ENCODE assay signal across 8 mouse cellular contexts in the genomic region with DNA sequence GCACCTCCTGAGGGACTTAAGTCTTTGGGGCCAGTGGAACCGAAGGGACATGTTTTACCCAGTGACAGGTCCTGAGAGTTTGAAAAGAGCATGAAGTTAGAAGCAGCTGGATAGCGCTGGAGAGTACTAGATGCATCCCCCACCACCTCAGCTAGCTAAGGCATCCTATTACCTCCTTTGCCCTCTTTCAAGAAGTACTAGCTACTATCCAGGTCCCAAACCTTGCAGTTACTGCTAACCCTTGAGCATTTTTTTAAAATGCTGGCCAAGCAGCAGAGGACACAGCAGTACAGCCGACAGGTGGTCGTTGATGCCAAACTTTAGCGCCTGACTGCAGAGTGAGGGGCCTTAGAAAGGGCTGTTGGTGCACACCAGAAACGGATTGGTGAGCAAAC. TPM values are rescaled to one million over a fixed set of nuclear protein-coding genes. Genes with fewer than 3 reads are reported as not detected.
DNase-seq lines count a peak whose midpoint lies in the region; ATAC-seq and TF ChIP-seq lines count a peak whose summit lies in the region.

No protein-coding gene starts in this region.

- in situ Hi-C loops in ES-E14 (cut with MboI; ENCODE audit: low sequenced_read_pairs in 2 of 2, unreplicated experiment in 2 of 2): loop anchor here in 1 of 2 experiments (10.0 kb wide), 1 partner anchor 538 kb away; no protein-coding TSS in a partner anchor

- WGBS in heart, embryonic 13.5 days: 15% methylated on average over 6 of the region's 6 CpGs
- WGBS in forebrain, embryonic 10.5 days: 7% methylated on average over 6 of the region's 6 CpGs
- 15% methylated on average over 6 of the region's 6 CpGs for WGBS in liver, embryonic 11.5 days
- 15% methylated on average over 6 of the region's 6 CpGs for WGBS in stomach, postnatal 0 days

- peaks cover 18% of the 10 kb centered on the region for H3K27me3 ChIP-seq in heart, embryonic 13.5 days (replicated peaks)
- H3K27me3 ChIP-seq in forebrain, embryonic 10.5 days (ENCODE audit: poor library complexity, severe bottlenecking): peaks cover 39% of the 10 kb centered on the region
- H3K27me3 ChIP-seq in liver, embryonic 11.5 days (replicated peaks; ENCODE audit: control insufficient read depth, insufficient read depth, low read length): peaks cover 11% of the 10 kb centered on the region
- H3K27me3 ChIP-seq in stomach, postnatal 0 days (ENCODE audit: control insufficient read depth, insufficient read depth, low read length): no peaks in the 10 kb centered on the region

- TF ChIP-seq EP300 in stomach, postnatal 0 days (optimal IDR thresholded peaks at IDR 0.05): no peak

- no peak for TF ChIP-seq CTCF in stomach, postnatal 0 days (IDR thresholded peaks at IDR 0.05; ENCODE audit: low read depth)

- H3K9me3 ChIP-seq in heart, embryonic 13.5 days: no peaks in the 10 kb centered on the region
- H3K9me3 ChIP-seq in ES-E14 (ENCODE audit: control insufficient read depth, insufficient read depth, low read depth, low read length): no peaks in the 10 kb centered on the region
- H3K9me3 ChIP-seq in forebrain, embryonic 10.5 days: no peaks in the 10 kb centered on the region
- H3K9me3 ChIP-seq in liver, embryonic 11.5 days (ENCODE audit: control insufficient read depth, low read length): no peaks in the 10 kb centered on the region
- no peaks in the 10 kb centered on the region for H3K9me3 ChIP-seq in stomach, postnatal 0 days (ENCODE audit: control insufficient read depth, low read length)

- H3K9ac ChIP-seq in heart, embryonic 13.5 days: peak overlapping the region; percentile 86
- H3K9ac ChIP-seq in ES-E14 (ENCODE audit: insufficient read depth, low read depth, low read length, poor library complexity, severe bottlenecking): no peak overlapping the region
- peak overlapping the region; percentile 51 for H3K9ac ChIP-seq in liver, embryonic 11.5 days (ENCODE audit: low read depth, low read length)
- H3K9ac ChIP-seq in stomach, postnatal 0 days (ENCODE audit: low read length): peak overlapping the region; percentile 76

- H3K36me3 ChIP-seq in heart, embryonic 13.5 days: no peaks in the 10 kb centered on the region
- H3K36me3 ChIP-seq in ES-E14 (ENCODE audit: control insufficient read depth, insufficient read depth, low read length, poor library complexity, severe bottlenecking): no peaks in the 10 kb centered on the region
- no peaks in the 10 kb centered on the region for H3K36me3 ChIP-seq in forebrain, embryonic 10.5 days (replicated peaks)
- no peaks in the 10 kb centered on the region for H3K36me3 ChIP-seq in liver, embryonic 11.5 days (ENCODE audit: control insufficient read depth, insufficient read depth, low read length)
- no peaks in the 10 kb centered on the region for H3K36me3 ChIP-seq in stomach, postnatal 0 days (ENCODE audit: control insufficient read depth, insufficient read depth, low read length)

- H3K4me1 ChIP-seq in heart, embryonic 13.5 days: peaks cover 10% of the 10 kb centered on the region
- H3K4me1 ChIP-seq in ES-E14 (ENCODE audit: control insufficient read depth in 2 of 2, insufficient read depth in 2 of 2, low read length in 2 of 2, poor library complexity in 1 of 2): no peaks in the 10 kb centered on the region
- peaks cover 30% of the 10 kb centered on the region for H3K4me1 ChIP-seq in forebrain, embryonic 10.5 days
- H3K4me1 ChIP-seq in liver, embryonic 11.5 days (replicated peaks; ENCODE audit: control insufficient read depth, insufficient read depth, low read length): no peaks in the 10 kb centered on the region
- peaks cover 4% of the 10 kb centered on the region; the same call in 1 of the 2 replicates for H3K4me1 ChIP-seq in stomach, postnatal 0 days (replicated peaks; ENCODE audit: control insufficient read depth, insufficient read depth)

- H3K27ac ChIP-seq in heart, embryonic 13.5 days (replicated peaks): no peak overlapping the region
- no peak overlapping the region for H3K27ac ChIP-seq in ES-E14 (ENCODE audit: insufficient read depth, low read depth, low read length, poor library complexity, severe bottlenecking)
- H3K27ac ChIP-seq in forebrain, embryonic 10.5 days: peak overlapping the region; percentile 88
- no peak overlapping the region for H3K27ac ChIP-seq in liver, embryonic 11.5 days (ENCODE audit: low read depth, low read length)
- no peak overlapping the region for H3K27ac ChIP-seq in stomach, postnatal 0 days (replicated peaks)

- no peak for ATAC-seq in heart, embryonic 13.5 days (ENCODE audit: extremely low read depth, insufficient number of reproducible peaks, low FRiP score, low TSS enrichment)
- no peak; the same call in 1 of the 2 replicates for ATAC-seq in liver, embryonic 11.5 days (replicated peaks; ENCODE audit: low FRiP score)
- ATAC-seq in stomach, postnatal 0 days (ENCODE audit: low FRiP score, low TSS enrichment): no peak
- no peak for ATAC-seq in CD4-positive, CD25-positive, alpha-beta regulatory T cell, adult 4 months

- H3K4me2 ChIP-seq in heart, embryonic 13.5 days: peak overlapping the region; percentile 95
- H3K4me2 ChIP-seq in liver, embryonic 11.5 days: peak overlapping the region; percentile 75
- peak overlapping the region; percentile 90 for H3K4me2 ChIP-seq in stomach, postnatal 0 days (replicated peaks; ENCODE audit: low read depth)

- peak overlapping the region; percentile 78 for H3K4me3 ChIP-seq in heart, embryonic 13.5 days
- H3K4me3 ChIP-seq in ES-E14 (ENCODE audit: insufficient read depth in 1 of 2, low read depth in 1 of 2, low read length in 2 of 2, poor library complexity in 1 of 2, severe bottlenecking in 1 of 2): peak overlapping the region; percentile 69 to 86; a peak in 3 of 4 replicates
- H3K4me3 ChIP-seq in forebrain, embryonic 10.5 days: peak overlapping the region; percentile 76
- peak overlapping the region; percentile 54 for H3K4me3 ChIP-seq in liver, embryonic 11.5 days (ENCODE audit: low read depth, low read length)
- H3K4me3 ChIP-seq in stomach, postnatal 0 days (ENCODE audit: low read depth, low read length): peak overlapping the region; percentile 78

- no peak for DNase-seq in heart, adult 9 months (ENCODE audit: low spot score in 2 of 2)
- no peak for DNase-seq in ES-E14 (ENCODE audit: low read depth, low spot score)
- DNase-seq in forebrain, embryonic 10.5 days (ENCODE audit: extremely low spot score, low spot score): peak; percentile 17
- DNase-seq in liver, embryonic 11.5 days (ENCODE audit: low spot score): no peak
- DNase-seq in stomach, postnatal 0 days (ENCODE audit: low spot score): peak; percentile 15
- no peak for DNase-seq in gastrocnemius, postnatal 25 days

TF ChIP-seq in ES-E14, 5 proteins besides CTCF, POLR2A, EP300 and RAD21:
- TF ChIP-seq CHD2 (IDR thresholded peaks at IDR 0.05; ENCODE audit: low read depth, low read length): no peak
- no peak for TF ChIP-seq ZC3H11A (IDR thresholded peaks at IDR 0.05; ENCODE audit: borderline replicate concordance, low read depth, low read length)
- no peak for TF ChIP-seq MAFK (IDR thresholded peaks at IDR 0.05; ENCODE audit: insufficient read depth, low read depth, low read length)
- TF ChIP-seq ZNF384 (IDR thresholded peaks at IDR 0.05; ENCODE audit: low read depth, low read length): no peak
- no peak for TF ChIP-seq HCFC1 (IDR thresholded peaks at IDR 0.05; ENCODE audit: borderline replicate concordance, insufficient read depth, low read length)

RNA-seq across cellular contexts. Expression of a gene that starts 1.0 kb away (rescaled TPM):
- 3.9 and 5.9 TPM in 2 replicates for polyA plus RNA-seq in heart, embryonic 13.5 days (2015; fragmentation: Nextera tagmentation; extraction: Ambion mirVana)
- total RNA-seq in ES-E14 (2012; rRNA removed): 0.89 and 1.3 TPM in 2 replicates
- 3.7 and 4.2 TPM in 2 replicates for polyA plus RNA-seq in forebrain, embryonic 10.5 days (2016; fragmentation: Nextera tagmentation; extraction: Ambion mirVana)
- 5.6 and 7.9 TPM in 2 replicates for polyA plus RNA-seq in liver, embryonic 11.5 days (2014; fragmentation: Nextera tagmentation; extraction: Ambion mirVana)
- polyA plus RNA-seq in stomach, postnatal 0 days (2015; fragmentation: Nextera tagmentation; extraction: Ambion mirVana): 6.9 and 7.0 TPM in 2 replicates
- 1 to 10 TPM; 1.5 to 1.8 TPM for total RNA-seq in gastrocnemius, postnatal 25 days (2021)
- not detected for polyA plus RNA-seq in CD4-positive, CD25-positive, alpha-beta regulatory T cell, adult 4 months (2017; shearing (Covaris generic))

Comparison
In these comparisons a context has a peak if more than half of its experiments do, and no peak if none do; other contexts are left out.
1. DNase-seq: peak in forebrain, embryonic 10.5 days (single experiment) and stomach, postnatal 0 days (single experiment); none in heart, adult 9 months (0 of 2), ES-E14 (single experiment), liver, embryonic 11.5 days (single experiment) and gastrocnemius, postnatal 25 days (single experiment).
2. Peak in every context shown above with its lines, with median percentiles within 50 percentile points of each other: H3K4me2 ChIP-seq and H3K4me3 ChIP-seq.